Mouse (Mus musculus) gastrocnemius, postnatal 14 days (tissue): ENCODE data around the gene Ccdc149. TPM values are rescaled to one million over a fixed set of nuclear protein-coding genes. Genes with fewer than 3 reads are reported as not detected.
A peak's percentile ranks its signal among the peaks of the same experiment; 100 is the strongest.

Source experiments
- DNase-seq: peaks from one replicate; pipeline ENCODE4 v3.0.0; 2021; ENCODE audit warnings: mixed read lengths
- intact Hi-C: fragments of 180-260 bp; cut with DNase I; formaldehyde crosslinking; loops from one replicate; pipeline ENCODE4 v1.15.1; 2025; ENCODE audit warnings: low total_unique reads
- total RNA-seq, 2 experiments: library from RNA; stranded (reverse); gene quantifications; 2 replicates each; pipeline ENCODE4 v1.2.3; 2021

The Ccdc149 gene
- total RNA-seq, 2 experiments from 2014 or later: 2.2 to 2.6 TPM

GRCm38 (mm10) chr5:52388092-52388749 is 83.1 kb downstream of the Ccdc149 start:
- DNase-seq: no peak
- intact Hi-C loops: no loop called here

GRCm38 (mm10) chr5:52386016-52386415 is 85.3 kb downstream of the Ccdc149 start:
- no peak for DNase-seq
- intact Hi-C loops: no loop called here

- intact Hi-C loops: no loop called here
Observed at GRCm38 (mm10) chr5:52383748-52384147, 87.6 kb downstream of the Ccdc149 start.

GRCm38 (mm10) chr5:52382837-52383236 is 88.5 kb downstream of the Ccdc149 start:
- intact Hi-C loops: no loop called here
- DNase-seq: no peak

More at GRCm38 (mm10) chr5:52383748-52384147, 87.6 kb downstream of the Ccdc149 start:
- no peak for DNase-seq

- DNase-seq: no peak
- intact Hi-C loops: no loop called here
Observed at GRCm38 (mm10) chr5:52375847-52376246, 95.5 kb downstream of the Ccdc149 start.

GRCm38 (mm10) chr5:52370901-52371300 is 100.4 kb downstream of the Ccdc149 start:
- no peak for DNase-seq
- intact Hi-C loops: no loop called here

- intact Hi-C loops: no loop called here
- DNase-seq: peak; percentile 17
Observed at GRCm38 (mm10) chr5:52367866-52368840, 103.2 kb downstream of the Ccdc149 start.

- intact Hi-C loops: no loop called here
- no peak for DNase-seq
Observed at GRCm38 (mm10) chr5:52366661-52367060, 104.7 kb downstream of the Ccdc149 start.

GRCm38 (mm10) chr5:52365930-52366329 is 105.4 kb downstream of the Ccdc149 start:
- DNase-seq: no peak
- intact Hi-C loops: no loop called here

- DNase-seq: no peak
- intact Hi-C loops: no loop called here
Observed at GRCm38 (mm10) chr5:52364521-52364920, 106.8 kb downstream of the Ccdc149 start.

- peak; percentile 81 for DNase-seq
- intact Hi-C loops: no loop called here
Observed at GRCm38 (mm10) chr5:52363468-52364150, 107.7 kb downstream of the Ccdc149 start, which contains the start of gene Sod3. Gene Sod3, plus strand, starts transcription at chr5:52363791.

- intact Hi-C loops: no loop called here
- no peak for DNase-seq
Observed at GRCm38 (mm10) chr5:52362776-52363467, 108.4 kb downstream of the Ccdc149 start.

- intact Hi-C loops: no loop called here
- no peak for DNase-seq
Observed at GRCm38 (mm10) chr5:52360286-52361049, 110.9 kb downstream of the Ccdc149 start.

- intact Hi-C loops: no loop called here
- DNase-seq: no peak
Observed at GRCm38 (mm10) chr5:52358120-52358519, 113.2 kb downstream of the Ccdc149 start.

- DNase-seq: no peak
- intact Hi-C loops: no loop called here
Observed at GRCm38 (mm10) chr5:52357175-52357754, 114.1 kb downstream of the Ccdc149 start.

- no peak for DNase-seq
- intact Hi-C loops: no loop called here
Observed at GRCm38 (mm10) chr5:52355612-52356011, 115.7 kb downstream of the Ccdc149 start.

GRCm38 (mm10) chr5:52354441-52354840 is 116.9 kb downstream of the Ccdc149 start:
- intact Hi-C loops: no loop called here
- no peak for DNase-seq

- intact Hi-C loops: no loop called here
- no peak for DNase-seq
Observed at GRCm38 (mm10) chr5:52352730-52353129, 118.6 kb downstream of the Ccdc149 start.
